Mouse (Mus musculus): ENCODE data around the gene 4930402H24Rik. TPM values are rescaled to one million over a fixed set of nuclear protein-coding genes. Genes with fewer than 3 reads are reported as not detected.

Gene 4930402H24Rik
- total and polyA plus RNA-seq, 3 experiments: 6.1 to 6.2 TPM; not detected in 1

- TF ChIP-seq CHD1 (IDR thresholded peaks at IDR 0.05; ENCODE audit: low read depth, low read length) (no peak), TCF12 (IDR thresholded peaks at IDR 0.05; ENCODE audit: low read depth, low read length) (peak; percentile 59; the same call in 1 of the 2 replicates), ETS1 (IDR thresholded peaks at IDR 0.05; ENCODE audit: low read depth, low read length) (no peak), JUND (IDR thresholded peaks at IDR 0.05; ENCODE audit: low read depth, low read length) (no peak), MAFK (IDR thresholded peaks at IDR 0.05; ENCODE audit: borderline replicate concordance, low read depth, low read length) (no peak), SIN3A (IDR thresholded peaks at IDR 0.05; ENCODE audit: low read length) (peak; percentile 77; the same call in 1 of the 2 replicates), POLR2AphosphoS5 (IDR thresholded peaks at IDR 0.05; ENCODE audit: borderline replicate concordance, low read depth, low read length) (no peak), ZKSCAN1 (IDR thresholded peaks at IDR 0.05; ENCODE audit: low read depth, low read length) (no peak), ELF1 (IDR thresholded peaks at IDR 0.05; ENCODE audit: low read depth, low read length) (peak; percentile 86), RAD21 (IDR thresholded peaks at IDR 0.05; ENCODE audit: low read depth, low read length) (peak; percentile 32), NELFE (IDR thresholded peaks at IDR 0.05; ENCODE audit: low read depth, low read length) (peak; percentile 91), GABPA (IDR thresholded peaks at IDR 0.05; ENCODE audit: low read depth, low read length) (no peak), MAZ (IDR thresholded peaks at IDR 0.05; ENCODE audit: low read depth, low read length) (peak; percentile 59; the same call in 1 of the 2 replicates), CTCF (IDR thresholded peaks at IDR 0.05 in 2 of 3, conservative IDR thresholded peaks at IDR 0.05 in 1 of 3; ENCODE audit: control insufficient read depth in 1 of 3, insufficient read depth in 1 of 3, low read depth in 2 of 3, low read length in 3 of 3, poor library complexity in 1 of 3, severe bottlenecking in 1 of 3) (peak in 2 of 3 experiments; percentile 56 to 58; a peak in 4 of 6 replicates), UBTF (IDR thresholded peaks at IDR 0.05; ENCODE audit: borderline replicate concordance, insufficient read depth, low read depth, low read length) (0 out of 2 replicates have a peak, but pooled peaks have one; percentile 39)
Observed at GRCm38 (mm10) chr2:130667559-130667958, 238.6 kb downstream of the 4930402H24Rik start, which contains the start of gene Itpa (continued).

GRCm38 (mm10) chr2:130664102-130664701 is 242.0 kb downstream of the 4930402H24Rik start, which contains the start of gene Ddrgk1:
TSS of gene Ddrgk1 (minus strand) at chr2:130664659.
- Histone ChIP-seq H3K9ac (ENCODE audit: control insufficient read depth, low read depth, low read length, poor library complexity, severe bottlenecking) (peak within 1 kb of the TSS; percentile 94), H3K36me3 (ENCODE audit: control insufficient read depth in 1 of 2, insufficient read depth in 2 of 2, low read length in 2 of 2) (peaks cover 3 to 24% of the 10 kb centered on the region in 2 experiments; a peak in 3 of 4 replicates), H3K4me1 (ENCODE audit: control insufficient read depth in 1 of 2, insufficient read depth in 2 of 2, low read length in 2 of 2) (peaks cover 2 to 20% of the 10 kb centered on the region in 2 experiments), H3K27ac (ENCODE audit: control insufficient read depth, low read depth, low read length) (peak within 1 kb of the TSS; percentile 97), H3K27me3 (ENCODE audit: control insufficient read depth in 1 of 2, insufficient read depth in 2 of 2, low read length in 2 of 2) (no peaks in the 10 kb centered on the region), H3K9me3 (replicated peaks; ENCODE audit: insufficient read depth, low read length) (no peaks in the 10 kb centered on the region), H3K79me2 (ENCODE audit: control insufficient read depth, insufficient read depth, low read length, poor library complexity) (peaks cover 24% of the 10 kb centered on the region), H3K4me3 (ENCODE audit: control insufficient read depth in 1 of 2, insufficient read depth in 1 of 2, low read depth in 2 of 2, low read length in 2 of 2) (peak within 1 kb of the TSS; percentile 72 to 73)
- peak; percentile 99 for DNase-seq (ENCODE audit: low read depth, low spot score)
- TF ChIP-seq MAX (IDR thresholded peaks at IDR 0.05; ENCODE audit: low read length) (peak; percentile 90), GATA1 (IDR thresholded peaks at IDR 0.05; ENCODE audit: low read depth, low read length) (no peak), CHD2 (IDR thresholded peaks at IDR 0.05; ENCODE audit: low read length) (no peak), POLR2A (IDR thresholded peaks at IDR 0.05; ENCODE audit: control insufficient read depth in 1 of 2, insufficient read depth in 1 of 2, low read depth in 1 of 2, low read length in 2 of 2, poor library complexity in 1 of 2) (peak; percentile 95 to 97), KAT2A (conservative IDR thresholded peaks at IDR 0.05; ENCODE audit: low read depth, low read length) (no peak), TBP (IDR thresholded peaks at IDR 0.05; ENCODE audit: low read depth, low read length) (peak; percentile 31; the same call in 1 of the 2 replicates), ZNF384 (IDR thresholded peaks at IDR 0.05; ENCODE audit: low read depth, low read length) (no peak), TCF12 (IDR thresholded peaks at IDR 0.05; ENCODE audit: low read depth, low read length) (no peak), ZKSCAN1 (IDR thresholded peaks at IDR 0.05; ENCODE audit: low read depth, low read length) (no peak), ZMIZ1 (IDR thresholded peaks at IDR 0.05; ENCODE audit: low read depth, low read length) (peak; percentile 86), NRF1 (IDR thresholded peaks at IDR 0.05; ENCODE audit: insufficient read depth, low read depth, low read length, poor library complexity, severe bottlenecking) (peak; percentile 86), E2F4 (IDR thresholded peaks at IDR 0.05; ENCODE audit: borderline replicate concordance, low read depth, low read length) (peak; percentile 78; the same call in 1 of the 2 replicates), USF2 (IDR thresholded peaks at IDR 0.05; ENCODE audit: borderline replicate concordance in 1 of 2, insufficient read depth in 1 of 2, low read depth in 1 of 2, low read length in 2 of 2) (no peak), MXI1 (IDR thresholded peaks at IDR 0.05; ENCODE audit: low read depth, low read length) (peak; percentile 64; the same call in 1 of the 2 replicates), JUND (IDR thresholded peaks at IDR 0.05; ENCODE audit: low read depth, low read length) (no peak), CTCF (IDR thresholded peaks at IDR 0.05 in 2 of 3, conservative IDR thresholded peaks at IDR 0.05 in 1 of 3; ENCODE audit: control insufficient read depth in 1 of 3, insufficient read depth in 1 of 3, low read depth in 2 of 3, low read length in 3 of 3, poor library complexity in 1 of 3, severe bottlenecking in 1 of 3) (no peak), ZC3H11A (IDR thresholded peaks at IDR 0.05; ENCODE audit: low read depth, low read length) (no peak), TAL1 (IDR thresholded peaks at IDR 0.05; ENCODE audit: low read length) (no peak), USF1 (IDR thresholded peaks at IDR 0.05; ENCODE audit: low read depth, low read length) (0 out of 2 replicates have a peak, but pooled peaks have one; percentile 30), ETS1 (IDR thresholded peaks at IDR 0.05; ENCODE audit: low read depth, low read length) (peak; percentile 5; the same call in 1 of the 2 replicates), MAZ (IDR thresholded peaks at IDR 0.05; ENCODE audit: low read depth, low read length) (no peak), RAD21 (IDR thresholded peaks at IDR 0.05; ENCODE audit: low read depth, low read length) (no peak), NELFE (IDR thresholded peaks at IDR 0.05; ENCODE audit: low read depth, low read length) (peak; percentile 97), MEF2A (IDR thresholded peaks at IDR 0.05; ENCODE audit: extremely low read depth, insufficient replicate concordance, low read depth, low read length, poor library complexity, severe bottlenecking) (no peak)
